Mouse (Mus musculus) central nervous system, embryonic 18 days (tissue): ENCODE results near the gene Kctd10. TPM values are rescaled to one million over a fixed set of nuclear protein-coding genes. Genes with fewer than 3 reads are reported as not detected.

ENCODE experiments used
- polyA plus RNA-seq: library from polyadenylated mRNA; depleted of rRNA; stranded (reverse); fragments of >200 nt; gene quantifications from 2 replicates; pipeline ENCODE4 v1.2.3, GENCODE M21; 2012; rRNA removed

Gene Kctd10
- 72.8 and 73.8 TPM in 2 replicates for polyA plus RNA-seq

GRCm38 (mm10) chr5:114380209-114381012 lies at the start of gene Kctd10, which contains the start of gene Ube3b:
TSS of gene Kctd10 (minus strand) at chr5:114380508.
TSS of gene Ube3b (plus strand) at chr5:114380607.

Other genes with a start within 250 kb of the Kctd10 start
- gene Acacb, start 234.0 kb downstream of the Kctd10 start, polyA plus RNA-seq: 3.6 TPM in 2 replicates
- 0.28 and 0.49 TPM in 2 replicates for gene Foxn4, start 106.7 kb downstream of the Kctd10 start, polyA plus RNA-seq
- gene Myo1h, start 91.3 kb downstream of the Kctd10 start, polyA plus RNA-seq: 1.1 and 1.3 TPM in 2 replicates
- 42.4 and 47.2 TPM in 2 replicates for gene Ube3b, start 99 bp upstream of the Kctd10 start, polyA plus RNA-seq
- gene Mmab, start 63.6 kb upstream of the Kctd10 start, polyA plus RNA-seq: 30.3 and 33.6 TPM in 2 replicates
- gene Mvk, start 63.8 kb upstream of the Kctd10 start, polyA plus RNA-seq: 70.1 and 73.1 TPM in 2 replicates
- 6.6 and 6.8 TPM in 2 replicates for gene Fam222a, start 187.5 kb upstream of the Kctd10 start, polyA plus RNA-seq